Mouse (Mus musculus) kidney, postnatal 14 days (tissue): ENCODE data around the gene Ttc23.
A peak's percentile ranks its signal among the peaks of the same experiment; 100 is the strongest.

Source experiments
- DNase-seq: peaks from one replicate; pipeline ENCODE4 v3.0.0; 2022; ENCODE audit warnings: mixed read lengths

Gene Ttc23

DNA sequence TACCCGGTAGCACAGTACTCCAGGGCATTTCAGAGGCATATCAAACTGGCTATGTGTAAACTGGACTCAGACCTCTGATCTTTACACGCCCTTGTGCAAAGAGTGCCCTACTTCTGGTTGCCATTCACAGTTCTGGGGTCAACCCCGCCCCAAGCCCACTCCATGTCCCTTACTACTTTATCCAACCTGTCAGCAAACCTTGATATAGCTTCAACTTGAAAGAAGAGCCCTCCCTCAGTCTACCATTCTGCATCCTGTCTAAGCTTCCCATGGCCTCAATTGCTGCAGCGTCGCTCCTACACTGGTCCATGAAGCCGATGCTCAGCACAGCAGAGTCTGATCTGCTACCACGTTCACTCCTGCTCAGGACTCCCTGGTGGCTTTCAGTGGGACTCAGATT is 108.2 kb downstream of the Ttc23 start:
- no peak for DNase-seq

DNA sequence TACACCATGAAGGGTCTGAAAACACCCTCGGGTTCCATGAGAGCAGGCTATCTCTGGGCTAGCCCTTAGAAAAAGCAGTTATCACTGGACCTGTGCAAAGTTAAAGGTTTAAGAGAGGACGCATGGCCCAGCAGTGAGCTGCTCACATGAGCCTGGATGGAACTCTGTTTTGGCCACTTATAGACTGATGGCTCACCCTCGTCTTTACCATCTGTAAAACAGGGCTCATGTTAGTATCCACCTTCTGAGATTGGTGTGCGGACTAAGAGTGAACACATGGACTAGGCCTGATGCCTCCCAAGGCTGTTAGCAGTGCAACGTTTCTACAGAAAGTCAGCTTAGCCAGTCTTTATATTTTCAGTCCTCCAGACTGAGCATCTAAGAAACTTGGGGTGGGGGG is 109.4 kb downstream of the Ttc23 start:
- no peak for DNase-seq

DNA sequence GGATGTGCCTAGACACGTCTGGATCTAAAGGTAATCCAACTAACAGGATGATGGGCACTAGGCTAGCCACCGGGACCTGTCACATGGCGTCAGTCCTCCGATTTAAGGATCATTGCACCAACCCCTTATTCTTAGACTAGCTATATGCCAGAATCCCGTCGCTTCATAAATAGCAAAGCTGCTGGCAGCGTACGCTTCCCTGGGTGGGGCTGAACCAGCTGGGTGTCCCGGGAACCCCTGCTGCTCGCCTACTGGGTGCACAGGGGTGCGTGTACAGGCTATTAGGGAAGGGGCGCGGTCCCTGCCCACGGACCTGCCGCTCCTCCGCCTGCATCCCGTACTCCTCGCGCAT is 111.3 kb downstream of the Ttc23 start:
- no peak for DNase-seq

DNA sequence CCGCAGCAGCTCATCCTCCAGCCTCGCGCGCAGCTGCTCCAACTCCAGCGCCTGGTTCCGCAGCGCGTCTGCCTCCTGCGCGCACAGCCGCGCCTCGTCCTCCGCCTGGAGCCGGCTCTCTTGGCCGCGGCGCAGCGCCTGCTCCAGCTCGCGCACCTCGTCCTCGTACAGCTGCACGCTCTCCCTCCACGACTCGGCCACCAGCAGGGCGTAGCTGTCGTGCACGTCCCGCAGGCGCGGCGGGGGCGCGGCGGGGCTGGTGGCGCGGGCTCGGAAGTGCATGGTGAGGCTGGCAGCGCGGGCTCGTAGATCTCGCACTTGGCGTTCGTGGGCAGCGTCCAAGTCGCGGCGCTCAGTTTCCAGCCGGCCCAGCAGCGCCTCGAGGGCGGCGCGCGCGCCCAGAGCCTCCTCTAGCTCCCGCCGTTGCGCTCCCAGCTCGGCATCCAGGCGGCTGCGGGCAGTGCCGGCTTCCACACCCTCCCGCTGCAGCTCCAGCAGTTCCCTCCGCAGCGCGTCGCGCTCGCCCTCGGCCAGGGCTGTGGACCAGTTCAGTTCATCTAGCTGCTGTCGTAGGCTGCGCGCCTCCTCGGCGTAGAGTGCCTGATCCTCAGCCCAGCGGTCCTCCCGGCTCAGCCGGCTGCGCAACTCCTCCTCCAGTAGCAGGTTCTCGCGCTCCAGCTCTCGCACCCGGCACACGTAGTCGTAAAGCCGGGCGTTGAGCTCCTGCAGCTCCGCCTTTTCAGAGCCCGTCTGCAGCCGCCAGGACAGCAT is 111.8 kb downstream of the Ttc23 start:
- DNase-seq = peak; percentile 58

DNA sequence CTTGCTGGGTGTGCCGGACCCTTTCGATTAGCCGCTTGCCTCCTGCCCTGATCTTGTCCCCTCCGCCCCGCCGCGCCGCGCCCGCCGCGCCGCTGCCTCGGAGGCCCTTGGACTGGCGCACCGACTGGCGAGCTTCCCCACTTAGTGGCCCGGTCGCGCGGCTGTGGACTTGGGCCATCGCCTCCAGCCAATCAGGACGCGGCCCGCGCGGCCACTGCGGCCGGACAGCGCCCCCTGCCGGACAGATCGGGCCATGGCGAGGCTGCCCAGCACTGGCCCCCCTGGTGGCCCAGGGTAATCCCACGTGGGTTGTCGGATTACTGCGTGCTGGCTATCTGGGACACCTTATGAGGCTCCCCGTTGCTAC is 112.4 kb downstream of the Ttc23 start, which contains the start of gene Synm:
Gene Synm (minus strand): TSS at position 114 of the 367 bp plus-strand sequence.
- peak; percentile 95 for DNase-seq

DNA sequence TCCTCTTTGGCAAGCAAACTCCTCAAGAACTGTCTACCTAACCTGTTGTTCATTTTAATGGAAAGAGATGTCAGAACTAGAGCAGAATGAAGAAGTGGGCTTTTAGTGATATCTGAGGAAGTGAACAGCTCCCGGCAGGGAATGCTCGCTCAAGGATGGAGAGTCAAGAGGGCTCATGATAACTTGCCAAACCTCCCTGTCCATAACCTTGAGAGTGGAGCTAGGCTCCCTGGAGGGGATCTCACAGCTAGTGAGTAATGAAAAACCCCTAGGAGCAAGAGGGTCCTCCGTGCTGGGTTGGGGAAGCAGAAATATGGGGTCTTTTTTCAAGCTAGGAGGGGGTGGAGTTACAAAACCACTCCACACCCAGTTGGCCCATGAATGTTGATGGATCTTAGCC is 116.4 kb downstream of the Ttc23 start:
- DNase-seq = no peak

DNA sequence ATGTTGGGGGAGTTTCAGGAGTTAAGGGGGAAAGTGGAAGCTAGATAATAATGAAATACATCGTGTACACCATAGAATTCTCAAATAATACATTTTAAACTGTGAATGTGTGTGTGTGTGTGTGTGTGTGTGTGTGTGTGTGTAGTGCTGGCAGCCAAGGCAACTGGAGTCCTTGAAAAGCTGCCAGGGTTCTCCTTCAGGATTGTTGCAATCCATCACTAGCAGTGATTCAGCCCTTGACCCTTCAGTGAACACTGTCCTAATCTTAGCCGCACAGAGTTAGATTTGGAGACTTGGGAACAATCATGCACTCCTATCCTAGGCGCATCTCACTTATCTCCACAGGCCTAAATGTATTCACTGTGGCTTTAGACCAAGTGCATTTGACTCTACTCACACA is 120.9 kb downstream of the Ttc23 start:
- no peak for DNase-seq

DNA sequence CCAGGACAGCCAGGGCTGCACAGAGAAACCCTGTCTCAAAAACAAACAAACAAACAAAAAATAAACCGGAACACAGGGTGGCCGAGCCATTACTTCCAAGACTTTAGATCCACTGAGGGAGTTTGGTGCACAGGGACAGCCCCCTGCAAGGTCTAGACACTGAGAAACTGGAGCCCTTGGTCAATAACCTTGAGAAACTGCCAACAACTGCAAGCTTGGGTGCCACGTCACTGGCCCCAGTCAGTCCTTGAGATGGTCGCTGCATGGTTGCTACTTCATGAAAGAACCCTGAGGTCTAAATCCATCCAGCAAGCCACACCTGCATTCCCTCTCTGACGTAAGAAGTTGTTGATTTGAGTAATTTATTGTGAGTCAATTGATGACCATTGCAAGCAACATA is 122.3 kb downstream of the Ttc23 start:
- DNase-seq = no peak

DNA sequence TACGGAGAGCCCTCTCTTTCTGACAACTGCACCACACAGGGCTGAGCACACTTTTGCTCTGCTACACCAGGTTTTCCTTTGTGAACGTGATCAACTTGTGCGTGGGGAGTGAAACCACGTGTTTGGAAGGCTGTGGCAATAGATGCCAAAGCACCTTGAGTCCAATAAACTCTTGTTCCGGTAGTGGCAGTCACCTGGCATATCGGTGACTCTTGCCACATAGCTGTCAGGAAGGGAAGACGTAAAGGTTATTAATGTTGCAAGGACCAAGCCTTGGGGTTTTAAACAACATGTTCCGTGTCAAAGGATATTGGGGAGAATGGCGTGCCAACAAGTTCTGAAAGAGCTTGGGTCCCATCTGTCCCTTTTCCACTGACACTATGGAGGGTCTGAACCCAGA is 125.0 kb downstream of the Ttc23 start:
- no peak for DNase-seq

DNA sequence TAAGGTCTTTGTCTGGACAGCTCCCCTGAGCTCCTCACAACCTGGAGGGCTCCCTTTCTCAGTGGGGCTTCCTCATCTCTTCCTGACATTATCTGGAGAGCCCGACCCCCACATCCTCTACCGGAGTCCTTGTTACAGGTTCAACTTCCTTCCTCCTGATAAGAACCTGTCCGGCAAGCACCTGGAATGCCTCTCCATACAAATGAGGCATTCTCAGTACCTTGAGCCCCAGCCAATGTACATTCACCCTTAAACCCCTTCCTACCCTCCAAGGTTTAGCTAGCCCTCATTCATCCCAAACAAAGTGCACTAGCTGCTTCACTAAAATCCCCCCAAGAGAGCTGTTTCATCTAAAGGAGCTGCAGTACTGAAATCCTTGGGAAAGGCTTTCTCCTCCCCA is 128.4 kb downstream of the Ttc23 start:
- no peak for DNase-seq

DNA sequence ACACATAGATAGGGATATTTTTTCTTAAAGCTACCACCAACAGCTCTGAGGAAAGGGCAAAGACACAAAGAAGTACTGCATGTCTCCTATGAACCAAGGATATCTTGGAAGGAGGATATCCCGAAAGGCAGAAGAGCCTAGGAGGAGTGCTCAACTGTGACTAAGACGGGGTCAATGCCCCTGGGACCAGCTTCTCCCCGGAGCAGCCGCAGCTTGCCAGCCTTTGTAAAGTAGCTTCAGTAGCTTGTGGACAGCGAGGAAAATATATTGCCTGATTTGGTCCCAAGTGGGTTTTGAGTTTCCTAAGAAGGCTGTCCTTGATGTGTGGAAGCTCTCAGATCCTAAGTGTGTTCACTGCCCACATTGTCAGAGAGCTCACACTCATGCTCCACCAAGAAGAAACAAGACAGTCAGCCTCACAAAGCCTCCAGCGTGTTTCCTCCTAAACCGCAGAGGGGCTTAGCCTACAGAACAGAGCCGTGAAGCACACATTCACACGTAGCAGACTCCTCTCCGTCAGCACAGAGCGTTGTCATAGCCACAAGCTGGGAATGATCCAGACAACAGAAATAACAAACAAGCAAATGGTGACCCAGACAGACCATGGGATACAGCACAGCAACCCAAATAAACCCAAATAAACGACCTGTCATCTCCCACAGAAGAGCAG is 129.6 kb downstream of the Ttc23 start:
- DNase-seq = no peak

DNA sequence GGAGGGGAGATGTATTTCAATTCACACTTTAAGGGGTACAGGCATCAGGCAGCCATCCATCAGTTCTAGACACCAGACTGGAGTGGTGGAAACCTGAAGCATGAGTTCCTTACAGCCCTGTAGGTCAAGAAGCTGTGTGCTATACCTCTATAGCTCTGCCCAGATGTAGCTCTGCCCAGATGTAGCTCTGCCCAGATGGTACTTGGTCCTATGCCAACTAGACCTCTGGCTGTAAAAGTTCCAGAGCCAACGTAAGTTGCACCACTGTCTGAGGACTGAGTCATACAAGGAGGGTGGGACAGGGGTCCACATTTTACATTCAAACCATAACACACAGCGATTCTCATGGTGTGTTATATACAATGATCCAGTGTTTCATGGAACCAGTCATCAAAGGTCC is 140.7 kb downstream of the Ttc23 start:
- no peak for DNase-seq

DNA sequence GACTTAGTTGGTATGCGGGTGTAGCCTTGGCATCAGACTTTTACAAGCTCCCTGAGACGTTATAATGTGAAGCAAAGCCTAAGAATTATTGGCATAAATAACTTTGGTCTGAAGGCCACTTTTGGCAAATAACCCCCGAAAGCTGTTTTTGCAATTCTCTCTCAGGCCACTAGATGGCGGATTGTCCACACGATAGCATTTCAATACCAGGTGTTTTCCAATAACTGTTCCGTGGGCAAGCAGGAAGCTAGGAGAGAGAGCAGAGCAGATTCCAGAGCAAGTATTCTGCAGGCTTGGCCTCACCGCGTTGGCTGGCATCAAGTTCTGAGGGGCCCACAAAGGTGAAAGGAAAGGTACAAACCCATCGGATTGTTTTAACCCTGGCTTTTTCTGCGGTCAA is 141.5 kb downstream of the Ttc23 start:
- DNase-seq = peak; percentile 76

DNA sequence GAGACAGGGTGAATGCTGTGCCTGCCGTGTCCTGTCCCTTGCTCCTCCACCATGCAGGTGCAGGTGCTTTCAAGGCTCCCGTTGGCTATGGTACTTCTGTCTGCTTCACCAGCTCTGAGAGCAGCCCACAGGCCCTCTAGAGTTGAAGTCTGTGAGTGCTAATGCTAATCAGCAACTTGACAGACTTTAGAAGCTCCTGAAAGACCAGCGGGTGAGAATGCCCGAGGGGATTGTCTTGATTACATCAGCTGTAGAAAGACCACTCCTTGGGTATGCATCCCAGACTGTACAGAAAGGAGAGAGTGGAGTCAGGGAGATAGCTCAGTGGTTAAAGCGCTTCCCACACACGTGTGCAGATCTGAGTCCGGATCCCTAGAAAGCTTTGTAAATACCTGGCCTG is 144.0 kb downstream of the Ttc23 start:
- no peak for DNase-seq

DNA sequence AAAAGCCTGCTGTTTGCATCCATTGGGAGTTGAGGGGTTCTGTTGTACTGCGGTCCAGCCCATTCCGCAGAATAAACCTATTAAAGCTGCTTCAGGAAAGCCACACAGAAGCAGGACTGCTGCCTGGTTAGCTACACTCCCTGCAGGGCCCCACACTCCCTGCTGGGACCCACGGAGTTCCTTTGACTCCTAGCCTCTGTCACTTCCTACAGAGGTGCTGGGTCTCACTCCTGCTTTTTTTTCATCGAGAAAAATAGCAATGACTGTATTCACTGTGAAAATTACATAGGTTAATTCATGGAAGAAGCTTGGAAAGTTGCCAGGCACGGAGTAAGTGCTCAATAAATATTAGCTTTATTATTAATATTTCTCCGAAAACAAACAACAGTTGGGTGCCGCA is 146.2 kb downstream of the Ttc23 start:
- DNase-seq = no peak

DNA sequence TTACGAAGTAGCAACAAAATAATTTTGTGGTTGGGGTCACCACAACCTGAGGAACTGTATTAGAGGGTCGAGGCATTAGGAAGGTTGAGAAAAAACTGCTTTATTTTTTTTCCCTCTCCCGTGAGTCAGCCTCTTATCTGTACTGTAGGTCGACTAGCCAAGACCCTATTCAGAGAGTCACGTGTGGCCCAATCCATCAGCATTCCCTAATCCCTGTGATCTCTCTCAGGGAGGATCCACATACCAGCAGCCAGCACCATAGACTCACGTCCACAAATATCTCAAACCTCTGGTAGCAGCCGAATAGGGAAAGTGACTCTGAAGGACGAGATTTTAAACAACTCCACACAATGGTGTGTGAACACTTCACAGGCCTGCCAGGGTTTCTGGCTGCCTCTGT is 149.9 kb downstream of the Ttc23 start:
- no peak for DNase-seq

DNA sequence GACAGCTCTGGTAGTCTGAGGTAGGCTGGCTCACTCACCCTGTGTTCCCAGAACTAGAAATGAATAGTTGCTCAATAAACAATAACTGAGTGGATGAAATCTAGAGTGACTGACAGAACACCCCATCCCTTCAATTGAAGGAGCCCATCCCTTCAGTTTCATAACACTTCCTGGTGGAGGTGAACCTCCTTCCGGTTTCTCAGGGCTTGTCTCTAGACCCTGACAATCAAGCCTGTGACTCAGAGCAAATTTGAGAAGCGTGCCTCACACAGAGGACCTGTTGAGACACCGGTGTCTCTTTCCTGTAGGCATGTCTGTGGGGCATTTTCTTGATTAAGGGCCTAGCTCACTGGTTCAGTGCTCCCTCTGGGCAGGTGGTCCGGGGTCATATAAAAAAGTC is 151.3 kb downstream of the Ttc23 start:
- DNase-seq = no peak

DNA sequence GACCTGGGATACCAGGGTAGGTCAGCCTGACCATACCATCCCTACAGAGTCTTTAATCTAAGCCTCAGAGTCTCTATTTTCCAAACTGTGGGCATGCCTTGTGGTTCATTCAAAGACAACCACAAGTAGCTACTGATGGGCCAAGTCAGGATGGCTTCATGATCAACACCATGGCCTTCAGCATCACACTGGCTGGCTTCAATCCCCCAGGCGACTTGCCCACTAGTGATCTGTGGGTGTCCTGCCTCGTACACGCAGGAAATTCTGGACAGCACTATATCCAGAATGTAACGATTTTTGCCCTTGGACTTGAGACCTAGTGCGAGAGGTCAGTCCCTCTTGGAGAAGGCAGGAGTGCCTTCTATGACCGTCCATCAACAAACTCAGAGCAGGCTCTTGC is 153.3 kb downstream of the Ttc23 start:
- no peak for DNase-seq

DNA sequence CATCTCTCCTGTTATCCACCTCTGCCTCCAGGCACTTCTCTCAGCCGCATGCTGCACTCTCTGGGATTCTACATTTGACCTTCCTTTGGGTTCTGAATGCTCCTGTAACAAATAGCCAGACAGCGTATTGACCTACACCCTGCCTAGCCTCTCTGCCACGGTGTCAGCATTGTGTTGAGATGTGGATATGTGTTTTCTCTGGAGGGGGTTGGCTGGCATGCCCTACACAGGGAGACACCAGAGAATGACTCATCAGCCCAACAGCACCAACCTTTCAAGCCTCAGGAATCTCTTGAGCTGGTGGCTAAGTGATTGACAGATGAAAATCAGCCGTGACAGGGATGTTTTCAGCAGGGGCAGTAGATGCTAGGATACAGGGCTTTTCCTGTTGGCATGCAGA is 153.8 kb downstream of the Ttc23 start:
- no peak for DNase-seq

DNA sequence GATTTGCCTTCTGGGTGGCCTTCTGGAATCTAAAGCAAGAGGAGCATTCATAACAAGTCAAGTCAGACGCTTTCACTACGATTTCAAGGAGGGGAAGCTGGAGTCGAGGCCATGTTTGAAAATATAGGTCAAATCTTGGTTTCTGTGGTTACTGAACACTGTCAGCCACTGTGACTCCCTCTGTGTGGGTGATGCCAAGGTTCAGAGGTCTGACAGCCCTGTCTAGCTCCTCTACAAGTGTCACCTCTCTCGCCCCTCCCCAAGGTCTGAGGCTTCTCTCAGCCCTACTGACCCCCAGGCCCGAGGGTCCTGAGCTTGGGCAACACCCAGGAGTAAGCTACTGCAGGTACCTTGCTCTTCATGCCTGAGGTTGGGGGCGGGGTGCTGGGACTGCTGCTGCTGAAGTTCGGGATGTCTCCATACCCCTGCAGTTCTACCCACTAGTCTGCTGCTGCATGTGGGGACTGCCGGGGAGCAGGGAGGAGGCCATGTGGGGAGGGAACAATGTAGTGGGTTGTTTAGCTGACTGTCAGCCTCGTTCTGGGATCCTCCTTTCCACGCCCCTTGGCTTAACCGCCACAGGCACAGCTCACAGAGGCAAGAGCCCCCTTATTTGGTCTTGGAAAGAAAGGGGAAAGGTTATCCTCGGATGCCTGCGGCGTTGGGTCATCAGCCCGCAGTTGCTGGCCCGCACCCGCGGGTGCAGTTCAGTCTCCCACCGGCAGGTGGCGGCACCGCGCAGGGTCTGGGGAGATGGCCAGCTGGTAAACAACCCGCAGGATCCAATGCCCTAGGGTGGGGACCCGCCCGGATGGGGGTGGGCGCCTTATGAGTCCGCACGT is 156.0 kb downstream of the Ttc23 start:
- DNase-seq = peak; percentile 87

DNA sequence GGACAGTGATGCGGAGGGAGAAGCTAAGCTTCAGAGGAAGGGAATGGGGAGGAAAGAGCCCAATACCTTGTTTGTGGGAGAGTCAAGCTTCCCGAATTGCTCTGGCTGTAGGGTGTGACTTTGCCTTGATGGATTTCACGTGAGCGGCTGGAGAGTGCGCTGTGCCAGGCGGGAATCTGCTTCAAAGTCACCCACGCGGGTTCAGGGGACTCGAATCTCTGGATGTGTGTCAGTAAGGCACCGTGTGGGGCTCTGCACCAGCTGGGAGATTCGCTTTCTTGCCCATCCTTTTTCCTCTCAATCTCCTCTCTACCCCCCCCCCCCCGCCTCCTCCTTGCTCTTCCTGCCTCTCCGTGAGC is 156.6 kb downstream of the Ttc23 start:
- no peak for DNase-seq
